Mouse (Mus musculus) G1E-ER4 (cell line): ENCODE measurements around the gene Rubcnl. TPM values are rescaled to one million over a fixed set of nuclear protein-coding genes. Genes with fewer than 3 reads are reported as not detected.

Experiments used
- GATA1 ChIP-seq: IDR thresholded peaks from one replicate; pipeline ENCODE4 v1.8.0; 2012; ENCODE audit warnings: low read length, inconsistent platforms
- polyA plus RNA-seq: library from polyadenylated mRNA; stranded (reverse); fragments of >175 nt; gene quantifications from 2 replicates; pipeline ENCODE4 v1.2.3, GENCODE M21; 2012

The Rubcnl gene
- polyA plus RNA-seq, 1 experiment = not detected

- no peak for TF ChIP-seq GATA1
Observed at GRCm38 (mm10) chr14:75005478-75006199, 10.2 kb upstream of the Rubcnl start.

GRCm38 (mm10) chr14:75010346-75010745 lies 5.5 kb upstream of the Rubcnl start:
- TF ChIP-seq GATA1 = no peak

- no peak for TF ChIP-seq GATA1
Observed at GRCm38 (mm10) chr14:75010986-75011655, 4.7 kb upstream of the Rubcnl start.

GRCm38 (mm10) chr14:75016715-75017020 lies 841 bp downstream of the Rubcnl start:
- TF ChIP-seq GATA1 = no peak

GRCm38 (mm10) chr14:75017277-75017676 lies 1.4 kb downstream of the Rubcnl start:
- no peak for TF ChIP-seq GATA1

- TF ChIP-seq GATA1 = no peak
Observed at GRCm38 (mm10) chr14:75017877-75018825, 2.3 kb downstream of the Rubcnl start.

GRCm38 (mm10) chr14:75018829-75019228 lies 3.0 kb downstream of the Rubcnl start:
- TF ChIP-seq GATA1 = no peak

GRCm38 (mm10) chr14:75020581-75021253 lies 4.9 kb downstream of the Rubcnl start:
- TF ChIP-seq GATA1 = no peak

GRCm38 (mm10) chr14:75022522-75022921 lies 6.7 kb downstream of the Rubcnl start:
- no peak for TF ChIP-seq GATA1

- no peak for TF ChIP-seq GATA1
Observed at GRCm38 (mm10) chr14:75024793-75025710, 9.2 kb downstream of the Rubcnl start.

GRCm38 (mm10) chr14:75030764-75031163 lies 14.9 kb downstream of the Rubcnl start:
- TF ChIP-seq GATA1 = no peak

- no peak for TF ChIP-seq GATA1
Observed at GRCm38 (mm10) chr14:75031999-75032575, 16.3 kb downstream of the Rubcnl start.

GRCm38 (mm10) chr14:75032742-75033141 lies 16.9 kb downstream of the Rubcnl start:
- TF ChIP-seq GATA1 = no peak

- TF ChIP-seq GATA1 = no peak
Observed at GRCm38 (mm10) chr14:75034240-75034639, 18.4 kb downstream of the Rubcnl start.

GRCm38 (mm10) chr14:75035431-75035830 lies 19.6 kb downstream of the Rubcnl start:
- no peak for TF ChIP-seq GATA1
